Mouse (Mus musculus): Measurements from ENCODE around the gene Gm28635.

Gm28635 gene

GRCm38 (mm10) chr2:84592801-84593200 is 85.0 kb downstream of the Gm28635 start:
- DNase-seq (ENCODE audit: low read depth, low spot score): no peak

GRCm38 (mm10) chr2:84585700-84586099 is 92.1 kb downstream of the Gm28635 start:
- no peak for DNase-seq (ENCODE audit: low read depth, low spot score)

DNA sequence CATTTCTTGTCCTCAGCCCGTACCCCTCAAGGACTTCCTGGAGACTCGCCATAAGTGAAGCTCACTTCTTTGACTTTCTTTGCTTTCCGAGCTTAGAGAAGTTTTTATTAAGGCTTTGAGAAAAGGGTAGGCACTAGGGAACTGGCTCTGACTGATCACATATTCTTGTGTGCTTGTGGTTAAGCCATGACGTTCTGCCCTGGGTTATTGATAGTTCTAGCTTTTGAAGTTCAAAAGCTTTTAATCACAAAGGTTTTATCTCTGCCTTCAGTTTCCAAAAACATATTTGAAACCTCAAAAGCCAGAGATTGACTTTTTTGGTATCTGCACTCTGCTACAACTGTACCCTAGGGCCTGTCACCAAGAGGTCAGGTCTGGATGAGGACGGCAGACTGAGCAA is 95.6 kb downstream of the Gm28635 start:
- DNase-seq (ENCODE audit: low read depth, low spot score): no peak

DNA sequence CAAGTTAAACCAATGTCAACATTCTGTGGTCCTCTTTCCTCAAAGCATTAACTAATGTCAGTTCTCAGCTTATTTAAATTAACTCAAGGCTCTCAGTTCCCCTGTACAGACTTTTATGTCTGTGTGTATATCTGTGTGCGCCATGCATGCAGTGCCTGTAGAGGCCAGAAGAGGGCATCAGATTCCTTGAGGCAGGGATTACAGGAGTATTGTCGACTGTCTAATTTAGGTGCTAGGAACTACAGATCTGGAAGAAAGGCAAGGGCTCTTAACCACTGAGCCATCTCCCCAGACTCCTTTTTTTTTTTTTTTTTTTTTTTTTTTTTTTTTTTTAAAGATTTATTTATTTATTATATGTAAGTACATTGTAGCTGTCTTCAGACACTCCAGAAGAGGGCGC is 96.6 kb downstream of the Gm28635 start:
- DNase-seq (ENCODE audit: low read depth, low spot score): peak; percentile 29

GRCm38 (mm10) chr2:84579311-84579710 is 98.5 kb downstream of the Gm28635 start:
- DNase-seq (ENCODE audit: low read depth, low spot score): no peak

DNA sequence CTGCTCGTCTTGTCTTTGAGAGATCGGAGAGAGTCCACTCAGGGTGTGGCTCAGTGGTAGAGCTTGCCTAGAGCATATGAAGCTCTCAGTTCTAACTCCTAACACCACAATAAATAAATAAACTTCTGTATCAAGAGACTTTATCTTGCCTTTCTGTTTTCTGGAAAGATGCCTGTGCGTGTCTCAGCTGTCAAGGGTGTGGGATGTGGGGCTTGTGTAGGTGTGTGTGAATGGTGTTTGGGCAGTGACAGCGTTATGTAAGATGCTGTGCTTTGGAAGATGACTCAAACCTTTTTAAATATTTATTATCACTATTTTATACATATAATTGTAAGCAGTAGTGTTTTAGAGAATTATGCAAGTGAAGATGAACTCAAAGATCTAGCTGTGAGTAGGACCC is 103.7 kb downstream of the Gm28635 start:
- DNase-seq (ENCODE audit: low read depth, low spot score): no peak

DNA sequence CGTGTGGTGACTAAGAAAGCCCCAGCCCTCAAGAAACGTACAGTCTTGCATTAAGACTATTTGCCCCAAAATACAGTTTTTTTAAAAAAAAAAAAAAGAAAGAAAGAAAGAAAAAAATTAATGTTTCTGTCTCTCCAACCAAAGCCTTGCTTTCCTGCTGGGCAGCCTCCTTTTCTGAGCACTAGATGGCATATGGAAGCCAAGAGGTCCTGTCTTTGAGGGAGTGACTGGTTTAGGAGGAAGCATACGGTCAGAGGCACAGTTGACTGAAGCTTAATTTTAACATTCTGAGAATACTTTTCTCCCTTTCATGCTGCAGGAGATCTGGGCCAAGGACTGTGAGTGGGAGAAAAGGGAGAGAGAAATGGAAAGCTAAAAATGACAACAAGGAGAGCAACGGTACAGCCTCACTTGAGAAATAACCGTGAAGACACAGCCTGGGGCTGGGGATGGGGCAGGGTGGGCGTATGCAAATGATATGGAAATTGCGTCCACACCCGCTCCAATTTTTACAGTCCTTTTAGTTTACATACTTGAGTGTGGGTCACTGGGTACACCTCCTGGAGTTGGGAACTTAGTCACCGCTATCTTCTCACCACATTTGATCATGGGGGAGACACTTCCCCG is 120.8 kb downstream of the Gm28635 start:
- DNase-seq (ENCODE audit: low read depth, low spot score): no peak
